Mouse (Mus musculus) right cerebral cortex, adult 2 months (tissue): ENCODE measurements at regions not wholly inside any gene's neighbourhood (a gene's known extent, or its start where the extent isn't known, plus 50 kb on each side); places are given as distances from the start of the nearest gene placed in this dataset.

Experiments used
- DNase-seq, 2 experiments: peaks; one replicate each; pipeline ENCODE4 v3.0.0; 2021 to 2022; ENCODE audit warnings: low spot score in 2 of 2

DNA sequence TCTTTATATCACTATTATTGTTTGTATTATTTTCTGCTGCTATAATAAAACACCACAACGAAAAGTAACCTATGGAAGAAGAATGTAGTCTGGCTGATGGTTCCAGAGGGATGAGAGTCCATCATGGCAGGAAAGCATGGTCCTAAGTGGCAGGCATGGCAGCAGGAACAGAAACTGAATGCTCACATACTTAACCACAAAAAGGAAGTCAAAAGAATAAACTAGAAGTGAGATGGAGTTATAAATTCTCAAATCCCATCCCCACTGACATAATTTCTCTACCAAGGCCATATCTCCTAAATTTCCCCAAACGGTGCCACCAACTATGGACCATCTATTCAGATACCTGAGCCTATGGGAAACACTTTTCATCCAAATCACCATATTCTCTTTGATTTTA is 408.7 kb upstream of the Cnksr2 start:
- DNase-seq = no peak

DNA sequence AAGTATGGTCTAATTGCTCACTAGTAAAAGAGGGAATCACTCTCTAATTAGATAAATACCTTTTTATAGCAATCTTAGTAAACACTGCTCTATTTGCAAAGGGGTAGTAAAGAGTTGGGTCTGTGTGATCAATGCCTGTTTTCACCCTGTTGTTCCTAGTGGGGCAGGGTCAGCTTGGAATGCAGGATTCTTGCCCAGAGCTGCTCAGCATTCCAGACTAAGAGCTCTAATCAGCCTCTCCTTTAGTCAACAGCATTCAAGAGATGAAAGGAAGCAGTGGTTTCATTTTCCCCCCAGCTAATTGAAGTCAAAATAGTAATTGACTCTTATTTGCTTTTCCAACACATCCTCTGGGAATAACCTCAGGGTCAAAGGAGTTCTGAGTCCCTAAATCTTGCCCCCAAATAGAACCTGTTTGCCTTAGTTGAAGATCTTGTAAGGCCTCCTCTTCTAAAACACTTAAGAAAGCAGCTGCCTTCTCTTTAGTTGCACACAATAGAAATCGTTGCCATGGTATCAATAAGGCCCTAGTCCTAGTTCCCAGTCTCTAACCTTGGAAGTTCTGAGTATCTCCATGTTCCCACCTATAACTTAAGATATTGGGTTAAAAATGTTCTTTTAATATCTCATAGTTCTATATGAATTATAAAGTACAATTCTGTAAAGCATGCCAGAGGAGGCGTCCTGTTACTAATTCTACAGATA is 380.6 kb upstream of the Cnksr2 start:
- no peak for DNase-seq

DNA sequence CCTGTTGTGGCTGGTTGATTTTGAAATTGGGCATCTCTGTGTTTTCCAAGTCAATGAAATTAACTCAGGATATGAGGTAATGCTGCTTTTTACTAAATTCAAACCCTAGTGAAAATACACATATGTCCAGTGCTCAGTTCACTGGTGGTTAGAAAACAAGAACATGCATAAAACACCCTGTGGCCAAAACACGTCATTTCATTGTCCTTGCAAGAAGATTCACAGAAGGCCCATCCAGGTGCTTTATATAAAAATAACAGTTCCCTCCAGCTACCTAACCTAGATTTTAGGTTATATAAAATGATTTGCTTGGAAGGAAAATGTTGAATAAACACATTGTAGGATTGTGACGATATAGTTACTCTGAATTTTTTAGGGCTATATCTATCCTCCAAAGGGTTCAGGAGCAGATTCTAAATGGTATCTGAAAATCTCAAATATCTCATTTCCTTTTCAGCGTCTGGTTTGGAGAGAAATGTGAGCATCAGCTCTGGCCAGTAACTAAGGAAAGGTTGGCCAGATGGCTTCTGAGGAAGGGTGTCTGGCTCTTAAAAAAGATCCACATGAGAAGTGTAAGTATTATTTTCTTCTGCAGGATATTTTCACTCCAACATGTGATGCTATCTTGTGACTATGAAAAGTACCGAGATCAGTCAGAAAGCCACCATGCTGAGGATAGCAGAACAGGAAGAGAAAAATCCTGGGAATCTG is 351.2 kb upstream of the Cnksr2 start:
- peak in 1 of 2 experiments; percentile 4 for DNase-seq

DNA sequence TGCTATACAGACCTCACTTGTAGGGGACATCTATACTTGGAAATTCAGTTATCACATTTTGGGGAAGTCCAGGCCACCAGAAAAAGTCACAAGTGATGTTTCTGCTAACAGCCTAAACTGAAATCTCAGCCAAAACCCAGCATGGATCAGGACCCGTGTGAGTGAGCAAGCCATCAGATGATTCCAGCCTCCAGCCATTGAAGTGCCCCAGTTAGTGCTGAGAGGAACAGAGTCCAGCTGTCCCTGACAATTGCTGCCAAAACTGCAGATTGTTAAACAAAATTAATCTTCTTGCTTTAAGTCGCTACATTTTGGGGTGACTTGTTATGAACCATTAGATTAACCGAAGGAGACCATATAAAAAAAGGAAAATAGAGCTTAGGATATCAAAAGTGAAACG is 332.7 kb upstream of the Cnksr2 start:
- peak in 1 of 2 experiments; percentile 1 for DNase-seq

DNA sequence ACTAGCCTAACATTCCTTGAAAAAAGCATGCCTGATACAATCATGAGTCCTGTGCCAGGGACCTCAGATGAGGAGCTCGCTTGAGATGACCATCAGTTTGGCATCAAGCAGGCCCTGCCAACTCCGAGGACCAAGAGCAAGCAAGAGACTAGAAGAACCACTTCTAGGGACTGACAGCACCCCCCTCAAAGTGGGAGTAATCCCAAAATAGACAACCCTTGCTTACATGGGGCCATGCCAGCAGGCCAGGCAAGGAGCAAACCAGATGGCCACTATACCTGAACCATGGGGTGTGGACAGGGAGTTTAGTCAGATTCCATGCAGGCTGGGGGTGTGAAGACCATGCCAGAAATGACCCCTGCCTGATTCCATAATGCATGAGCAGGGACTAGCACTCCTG is 330.1 kb upstream of the Cnksr2 start:
- DNase-seq = no peak
